Mouse (Mus musculus): ENCODE measurements around the gene Tlr5.

- TF ChIP-seq POLR2A (IDR thresholded peaks at IDR 0.05; ENCODE audit: extremely low read depth, insufficient read depth, low read length) (no peak), CTCF (IDR thresholded peaks at IDR 0.05; ENCODE audit: extremely low read depth, insufficient read depth, low read length) (no peak)
These were observed 1.4 kb upstream of the Tlr5 start for GRCm38 (mm10) chr1:182953165-182953564.
